Mouse (Mus musculus) hindbrain, embryonic 15.5 days (tissue): ENCODE results near the gene Flii. TPM values are rescaled to one million over a fixed set of nuclear protein-coding genes. Genes with fewer than 3 reads are reported as not detected.

ENCODE experiments used
- ATAC-seq: fragments of 200-750 bp; cut with Nextera tagmentation; 2 replicates; pipeline ENCODE4 v1.8.0; 2017; ENCODE audit warnings: low read depth, moderate number of reproducible peaks, moderate TSS enrichment; ENCODE audit not compliant: low FRiP score
- H3K27ac ChIP-seq: fragments of 300-500 bp; sonication (generic); replicated peaks from 2 replicates; pipeline ENCODE4 v1.5.1; 2015; ENCODE audit warnings: mild to moderate bottlenecking, inconsistent platforms
- H3K27me3 ChIP-seq: fragments of 300-500 bp; sonication (generic); 2 replicates; pipeline ENCODE4 v1.6.1; 2015; ENCODE audit warnings: control low read depth, inconsistent platforms
- H3K36me3 ChIP-seq: fragments of 300-500 bp; sonication (generic); 2 replicates; pipeline ENCODE4 v1.6.1; 2015; ENCODE audit warnings: control low read depth, inconsistent platforms
- H3K4me1 ChIP-seq: fragments of 300-500 bp; sonication (generic); replicated peaks from 2 replicates; pipeline ENCODE4 v1.6.1; 2015; ENCODE audit warnings: control low read depth, inconsistent platforms
- H3K4me2 ChIP-seq: fragments of 300-500 bp; sonication (generic); 2 replicates; pipeline ENCODE4 v1.6.1; 2015; ENCODE audit warnings: moderate library complexity, mild to moderate bottlenecking, inconsistent platforms
- H3K4me3 ChIP-seq: fragments of 300-500 bp; sonication (generic); 2 replicates; pipeline ENCODE4 v1.5.1; 2015; ENCODE audit warnings: mild to moderate bottlenecking, inconsistent platforms
- H3K9ac ChIP-seq: fragments of 300-500 bp; sonication (generic); 2 replicates; pipeline ENCODE4 v1.6.1; 2015; ENCODE audit warnings: inconsistent platforms
- H3K9me3 ChIP-seq: fragments of 300-500 bp; sonication (generic); 2 replicates; pipeline ENCODE4 v1.6.1; 2016; ENCODE audit warnings: control low read depth, inconsistent platforms
- WGBS: fragments of 180-500 bp; shearing (Covaris S2); methylation state at CpG from one replicate; pipeline ENCODE4 v1.1.7; 2015; 5-methylcytosine and 5-hydroxymethylcytosine counted together
- polyA plus RNA-seq: library from polyadenylated mRNA; unstranded; fragments of >200 nt; fragmentation: Nextera tagmentation; extraction: Ambion mirVana; gene quantifications from 2 replicates; pipeline ENCODE4 v1.2.1, GENCODE M21; 2015

Flii gene
- polyA plus RNA-seq, 1 experiment from 2014 or later: 77.5 TPM

DNA sequence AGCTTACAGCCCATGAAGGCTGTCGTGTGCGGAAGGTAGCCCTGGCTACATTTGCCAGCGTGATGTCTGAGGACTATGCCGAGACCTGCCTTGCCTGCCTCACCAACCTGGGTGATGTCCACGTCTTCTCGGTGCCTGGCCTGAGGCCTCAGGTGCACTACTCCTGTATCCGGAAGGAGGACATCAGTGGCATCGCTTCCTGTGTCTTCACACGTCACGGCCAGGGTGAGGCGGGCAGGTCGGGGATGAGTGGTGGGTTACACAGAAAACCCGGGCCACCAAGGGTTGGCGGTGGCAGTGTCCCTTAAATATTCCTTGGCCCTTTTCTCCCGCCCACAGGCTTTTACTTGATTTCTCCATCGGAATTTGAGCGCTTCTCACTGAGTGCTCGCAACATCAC lies 15.0 kb downstream of the Flii start:
- Histone ChIP-seq H3K27ac (no peak overlapping the region), H3K27me3 (no peaks in the 10 kb centered on the region), H3K9me3 (no peaks in the 10 kb centered on the region), H3K9ac (no peak overlapping the region), H3K4me3 (no peak overlapping the region), H3K4me1 (no peaks in the 10 kb centered on the region), H3K4me2 (no peak overlapping the region), H3K36me3 (peaks cover 96% of the 10 kb centered on the region)
- ATAC-seq: no peak
- 94% methylated on average over 18 of the region's 18 CpGs for WGBS

DNA sequence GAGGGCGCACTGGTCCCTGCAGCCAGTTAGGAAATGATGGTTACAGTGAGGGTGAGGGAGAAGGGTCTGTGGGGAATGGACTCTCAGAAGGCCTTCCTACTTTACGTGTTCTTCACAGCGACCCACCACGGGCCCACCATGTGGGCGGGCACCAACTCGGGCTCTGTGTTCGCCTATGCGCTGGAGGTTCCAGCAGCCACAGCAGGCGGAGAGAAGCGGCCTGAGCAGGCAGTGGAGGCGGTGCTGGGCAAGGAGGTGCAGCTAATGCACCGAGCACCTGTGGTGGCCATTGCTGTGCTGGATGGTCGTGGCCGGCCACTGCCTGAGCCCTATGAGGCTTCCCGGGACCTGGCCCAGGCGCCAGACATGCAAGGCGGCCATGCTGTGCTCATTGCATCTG lies 15.8 kb downstream of the Flii start:
- H3K27ac ChIP-seq: no peak overlapping the region
- no peak overlapping the region for H3K4me3 ChIP-seq
- no peaks in the 10 kb centered on the region for H3K27me3 ChIP-seq
- H3K9ac ChIP-seq: no peak overlapping the region
- ATAC-seq: no peak
- no peaks in the 10 kb centered on the region for H3K9me3 ChIP-seq
- no peaks in the 10 kb centered on the region for H3K4me1 ChIP-seq
- H3K36me3 ChIP-seq: peaks cover 96% of the 10 kb centered on the region
- WGBS: 94% methylated on average over 17 of the region's 17 CpGs
- no peak overlapping the region for H3K4me2 ChIP-seq

DNA sequence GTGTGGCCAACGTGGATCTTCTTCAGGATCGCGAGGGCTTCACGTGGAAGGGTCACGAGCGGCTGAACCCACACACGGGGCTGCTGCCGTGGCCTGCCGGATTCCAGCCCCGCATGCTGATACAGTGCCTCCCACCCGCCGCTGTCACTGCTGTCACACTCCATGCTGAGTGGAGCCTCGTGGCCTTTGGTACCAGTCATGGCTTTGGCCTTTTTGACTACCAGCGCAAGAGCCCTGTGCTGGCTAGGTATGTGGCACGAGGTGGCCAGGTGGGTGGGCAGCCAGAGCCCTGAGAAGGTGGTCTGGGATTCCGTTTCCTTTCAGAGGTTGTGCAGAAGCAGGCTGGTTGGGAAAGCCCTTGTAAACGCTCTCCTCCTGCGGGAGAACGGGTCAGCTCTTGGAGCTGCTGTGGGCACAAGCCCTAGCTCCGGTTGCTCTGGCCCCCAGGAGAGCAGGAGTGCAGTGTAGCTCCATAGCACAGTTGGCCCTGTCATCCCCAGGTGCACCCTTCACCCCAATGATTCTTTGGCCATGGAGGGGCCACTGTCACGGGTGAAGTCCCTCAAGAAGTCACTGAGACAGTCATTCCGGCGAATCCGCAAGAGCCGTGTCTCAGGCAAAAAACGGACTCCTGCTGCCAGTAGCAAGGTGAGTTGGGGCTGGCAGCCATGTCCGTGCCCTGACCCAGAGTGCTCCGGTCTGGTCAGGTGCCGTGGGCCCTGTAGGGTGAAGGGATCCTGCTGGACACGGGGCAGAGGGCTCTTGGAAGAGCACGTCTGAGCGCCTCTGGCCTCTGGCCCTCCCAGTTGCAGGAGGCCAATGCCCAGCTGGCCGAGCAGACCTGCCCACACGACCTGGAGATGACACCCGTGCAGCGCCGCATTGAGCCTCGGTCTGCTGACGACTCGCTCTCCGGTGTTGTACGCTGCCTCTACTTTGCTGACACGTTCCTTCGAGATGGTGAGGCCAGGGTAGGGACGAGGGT lies 17.3 kb downstream of the Flii start:
- Histone ChIP-seq H3K4me2 (no peak overlapping the region), H3K4me1 (peaks cover 10% of the 10 kb centered on the region; the same call in 1 of the 2 replicates), H3K9me3 (no peaks in the 10 kb centered on the region), H3K4me3 (no peak overlapping the region), H3K27ac (no peak overlapping the region), H3K36me3 (peaks cover 90% of the 10 kb centered on the region), H3K27me3 (no peaks in the 10 kb centered on the region), H3K9ac (no peak overlapping the region)
- 93% methylated on average over 45 of the region's 45 CpGs for WGBS
- ATAC-seq: no peak

GRCm38 (mm10) chr11:60708631-60709030 lies 18.4 kb downstream of the Flii start:
- Histone ChIP-seq H3K4me3 (no peak overlapping the region), H3K36me3 (peaks cover 80% of the 10 kb centered on the region), H3K27ac (no peak overlapping the region), H3K4me1 (peaks cover 15% of the 10 kb centered on the region), H3K4me2 (no peak overlapping the region), H3K9me3 (no peaks in the 10 kb centered on the region), H3K9ac (no peak overlapping the region), H3K27me3 (no peaks in the 10 kb centered on the region)
- WGBS: 94% methylated on average over 10 of the region's 10 CpGs
- ATAC-seq: no peak

DNA sequence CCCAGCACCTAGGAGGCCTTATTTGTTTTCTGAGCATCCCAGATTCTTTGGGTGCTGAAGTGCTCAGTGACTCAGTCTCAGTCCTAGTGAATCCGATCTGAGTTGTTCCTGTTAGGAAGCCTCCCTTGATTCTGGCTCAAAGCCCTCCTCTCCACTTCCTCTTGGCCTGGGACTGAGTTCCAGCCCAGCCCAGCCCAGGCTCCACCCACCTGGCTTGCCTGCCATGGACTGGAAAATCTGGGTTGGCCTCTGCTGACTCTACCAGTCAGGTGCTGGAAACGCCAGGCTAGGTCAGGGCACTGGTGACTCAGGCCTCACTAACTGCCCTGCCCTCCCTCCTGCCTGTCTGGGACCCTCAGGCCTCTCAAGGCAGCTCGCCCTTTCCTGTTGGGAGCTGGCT lies 19.4 kb downstream of the Flii start:
- H3K36me3 ChIP-seq: peaks cover 70% of the 10 kb centered on the region
- peaks cover 24% of the 10 kb centered on the region for H3K4me1 ChIP-seq
- no peaks in the 10 kb centered on the region for H3K27me3 ChIP-seq
- H3K4me3 ChIP-seq: no peak overlapping the region
- no peak overlapping the region for H3K9ac ChIP-seq
- no peaks in the 10 kb centered on the region for H3K9me3 ChIP-seq
- H3K27ac ChIP-seq: no peak overlapping the region
- no peak overlapping the region for H3K4me2 ChIP-seq
- no peak for ATAC-seq
- 78% methylated on average over 3 of the region's 3 CpGs for WGBS

- Histone ChIP-seq H3K27me3 (no peaks in the 10 kb centered on the region), H3K4me1 (peaks cover 32% of the 10 kb centered on the region), H3K27ac (no peak overlapping the region), H3K4me2 (no peak overlapping the region), H3K9ac (no peak overlapping the region), H3K4me3 (no peak overlapping the region), H3K36me3 (peaks cover 63% of the 10 kb centered on the region), H3K9me3 (no peaks in the 10 kb centered on the region)
- ATAC-seq: no peak
- WGBS: 88% methylated on average over 14 of the region's 14 CpGs
Observed at GRCm38 (mm10) chr11:60706696-60707480, 20.2 kb downstream of the Flii start.

- no peak overlapping the region for H3K27ac ChIP-seq
- H3K4me3 ChIP-seq: no peak overlapping the region
- H3K27me3 ChIP-seq: no peaks in the 10 kb centered on the region
- peaks cover 55% of the 10 kb centered on the region for H3K36me3 ChIP-seq
- ATAC-seq: no peak
- peaks cover 40% of the 10 kb centered on the region for H3K4me1 ChIP-seq
- no peak overlapping the region for H3K4me2 ChIP-seq
- WGBS: 89% methylated on average over 7 of the region's 7 CpGs
- no peaks in the 10 kb centered on the region for H3K9me3 ChIP-seq
- no peak overlapping the region for H3K9ac ChIP-seq
Observed at GRCm38 (mm10) chr11:60706076-60706475, 21.0 kb downstream of the Flii start.

GRCm38 (mm10) chr11:60705255-60705654 lies 21.8 kb downstream of the Flii start:
- H3K9ac ChIP-seq: no peak overlapping the region
- no peak for ATAC-seq
- no peaks in the 10 kb centered on the region for H3K27me3 ChIP-seq
- peaks cover 48% of the 10 kb centered on the region for H3K36me3 ChIP-seq
- WGBS: 93% methylated on average over 3 of the region's 3 CpGs
- no peak overlapping the region for H3K4me3 ChIP-seq
- H3K4me1 ChIP-seq: peaks cover 48% of the 10 kb centered on the region
- no peak overlapping the region for H3K4me2 ChIP-seq
- H3K27ac ChIP-seq: no peak overlapping the region
- no peaks in the 10 kb centered on the region for H3K9me3 ChIP-seq

DNA sequence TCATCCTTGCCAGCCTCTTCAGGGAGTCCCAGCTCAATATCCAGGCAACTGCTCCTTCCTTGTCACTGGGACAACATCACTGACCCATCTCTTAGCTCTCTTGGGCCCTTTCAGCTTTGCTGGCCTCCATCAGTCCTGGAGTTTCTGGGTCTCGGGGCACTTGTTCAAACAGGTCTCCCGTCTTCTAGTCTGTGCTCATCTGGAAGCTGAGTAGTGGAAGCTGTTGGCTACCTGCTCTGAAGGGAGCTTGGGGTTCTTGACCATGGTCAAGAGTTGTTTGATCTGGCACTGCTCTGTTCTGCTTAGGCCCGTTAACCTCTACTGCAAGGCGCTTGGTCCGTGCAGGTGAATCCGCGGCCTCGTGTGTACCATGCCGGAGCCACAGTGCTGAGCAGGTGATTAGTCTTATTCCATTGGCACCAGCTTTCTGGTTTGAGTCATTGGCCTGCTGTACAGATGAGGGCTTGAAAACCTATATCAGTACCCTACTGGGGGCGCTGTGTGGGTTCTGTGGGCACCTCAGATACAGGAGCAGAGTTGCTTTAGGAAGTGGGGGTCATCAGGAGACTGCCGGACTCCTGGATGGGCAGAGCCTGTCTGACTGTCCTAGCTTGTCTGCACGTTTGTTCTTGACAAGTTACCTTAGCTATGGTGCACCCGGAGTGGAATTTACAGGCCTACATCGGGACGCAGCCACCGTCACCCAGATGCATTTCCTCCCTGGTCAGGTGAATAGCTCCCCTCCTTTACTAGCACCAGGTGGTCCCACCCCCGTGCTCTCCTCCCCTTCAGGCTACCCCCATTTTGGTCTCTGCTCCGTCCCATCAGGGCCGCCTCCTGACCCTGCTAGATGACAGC lies 22.8 kb downstream of the Flii start:
- H3K27me3 ChIP-seq: no peaks in the 10 kb centered on the region
- no peak overlapping the region for H3K27ac ChIP-seq
- peaks cover 38% of the 10 kb centered on the region for H3K36me3 ChIP-seq
- H3K9ac ChIP-seq: no peak overlapping the region
- WGBS: 92% methylated on average over 19 of the region's 19 CpGs
- no peak overlapping the region for H3K4me3 ChIP-seq
- no peaks in the 10 kb centered on the region for H3K9me3 ChIP-seq
- no peak for ATAC-seq
- no peak overlapping the region for H3K4me2 ChIP-seq
- peaks cover 50% of the 10 kb centered on the region for H3K4me1 ChIP-seq

DNA sequence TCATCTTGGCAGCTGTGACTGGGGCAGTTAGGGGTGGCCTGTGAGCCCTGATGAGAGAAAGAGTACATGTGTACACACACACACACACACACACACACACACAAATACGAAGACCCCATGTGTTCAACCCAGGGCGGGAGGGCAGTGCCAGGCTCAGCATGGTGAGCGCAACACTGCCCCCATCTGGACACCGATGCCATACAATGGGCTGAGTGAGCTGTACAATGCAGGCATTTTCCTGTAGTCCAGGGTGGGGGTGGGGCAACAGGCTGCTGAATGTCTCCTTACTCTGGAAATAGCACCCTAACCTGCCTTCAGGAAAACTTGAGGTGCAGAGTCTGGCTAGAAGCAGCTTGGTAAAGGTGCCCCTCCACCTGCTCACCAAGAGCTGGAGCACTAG lies 23.9 kb downstream of the Flii start:
- Histone ChIP-seq H3K27ac (no peak overlapping the region), H3K4me1 (peaks cover 60% of the 10 kb centered on the region), H3K4me3 (no peak overlapping the region), H3K36me3 (peaks cover 27% of the 10 kb centered on the region), H3K9me3 (no peaks in the 10 kb centered on the region), H3K27me3 (no peaks in the 10 kb centered on the region), H3K9ac (no peak overlapping the region), H3K4me2 (no peak overlapping the region)
- 12% methylated on average over 4 of the region's 4 CpGs for WGBS
- no peak for ATAC-seq

- H3K27me3 ChIP-seq: no peaks in the 10 kb centered on the region
- no peaks in the 10 kb centered on the region for H3K9me3 ChIP-seq
- H3K9ac ChIP-seq: no peak overlapping the region
- peaks cover 60% of the 10 kb centered on the region for H3K4me1 ChIP-seq
- ATAC-seq: no peak
- H3K4me3 ChIP-seq: no peak overlapping the region
- WGBS: 88% methylated on average over 2 of the region's 4 CpGs
- H3K36me3 ChIP-seq: peaks cover 12% of the 10 kb centered on the region
- H3K4me2 ChIP-seq: peak overlapping the region; percentile 32; the same call in 1 of the 2 replicates
- H3K27ac ChIP-seq: no peak overlapping the region
Observed at GRCm38 (mm10) chr11:60701611-60702010, 25.5 kb downstream of the Flii start.
